Mouse (Mus musculus): ENCODE results near the gene Acaca.

- TF ChIP-seq E2F4 (IDR thresholded peaks at IDR 0.05; ENCODE audit: insufficient read depth) (no peak), TCF12 (IDR thresholded peaks at IDR 0.05; ENCODE audit: insufficient read depth, poor library complexity, severe bottlenecking) (no peak), USF1 (IDR thresholded peaks at IDR 0.05; ENCODE audit: low read depth) (no peak), POLR2A (IDR thresholded peaks at IDR 0.05; ENCODE audit: insufficient read length, low read depth) (no peak), POLR2AphosphoS2 (IDR thresholded peaks at IDR 0.05; ENCODE audit: insufficient read length, low read depth) (no peak), MAX (IDR thresholded peaks at IDR 0.05; ENCODE audit: low read depth) (no peak), MYOG (IDR thresholded peaks at IDR 0.05; ENCODE audit: control insufficient read depth in 1 of 3, insufficient read depth in 1 of 3, insufficient read length in 2 of 3, low read depth in 2 of 3) (no peak)
Measured at GRCm38 (mm10) chr11:84382450-84382849, 253.0 kb downstream of the Acaca start.
